Mouse (Mus musculus) mouse trophoblast stem cell (cell line): ENCODE results near the gene Hmga2.

Experiments
- in situ Hi-C, 2 experiments: fragments of 300-500 bp; cut with MseI, MboI; formaldehyde crosslinking; loops; 2 replicates in 1 of 2; 3 replicates in 1 of 2; pipeline ENCODE4 v1.15.1; 2025

Gene Hmga2

GRCm38 (mm10) chr10:120473218-120473617, 3.1 kb downstream of the Hmga2 start:
- in situ Hi-C loops, result loop anchor here in 1 of 2 experiments (10.0 kb wide), 1 partner anchor 168 kb away; no protein-coding TSS in a partner anchor

- in situ Hi-C loops, result loop anchor here in 1 of 2 experiments (10.0 kb wide), 1 partner anchor 168 kb away; no protein-coding TSS in a partner anchor
Measured at GRCm38 (mm10) chr10:120472606-120473005, 3.7 kb downstream of the Hmga2 start.

DNA sequence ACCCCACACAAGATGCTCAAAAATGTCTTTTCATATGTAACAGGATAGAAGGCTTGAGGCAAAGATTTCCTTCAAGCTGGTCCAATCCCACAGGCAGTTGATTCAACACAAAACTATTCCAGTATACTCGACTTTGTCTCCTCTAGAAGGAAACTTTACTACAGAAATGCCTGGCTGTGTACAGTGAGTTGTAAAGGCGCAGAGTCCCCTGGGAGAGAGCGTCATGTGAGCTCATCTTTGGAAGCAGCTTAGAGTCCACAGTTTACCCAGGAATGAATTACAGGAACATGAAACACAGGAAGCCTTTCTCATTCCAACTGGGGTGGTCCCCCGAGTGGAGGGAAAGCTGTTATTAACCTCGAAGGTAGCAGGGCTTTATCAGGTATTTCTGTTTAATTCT, 11.1 kb downstream of the Hmga2 start:
- in situ Hi-C loops, result no loop called here

- in situ Hi-C loops, result no loop called here
Measured at GRCm38 (mm10) chr10:120461769-120462168, 14.5 kb downstream of the Hmga2 start.

DNA sequence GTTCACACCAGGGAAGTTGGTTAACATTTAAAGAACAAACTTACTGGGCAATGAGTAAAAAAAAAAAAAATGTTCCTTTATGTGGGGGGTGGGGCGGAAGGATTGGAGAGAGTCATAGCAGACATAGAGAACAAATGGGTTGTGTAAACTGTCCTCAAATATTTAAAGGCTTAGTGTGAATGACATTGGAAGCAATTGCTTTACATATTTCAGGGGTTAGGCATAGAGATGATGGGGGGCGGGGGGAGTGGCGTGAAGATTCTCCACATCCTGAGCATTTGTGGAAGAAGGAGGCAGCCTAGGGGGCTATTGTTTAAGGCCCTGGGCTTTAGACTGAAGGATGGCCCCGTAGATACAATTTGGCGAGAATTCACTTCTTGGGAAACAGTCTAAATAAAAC, 15.0 kb downstream of the Hmga2 start:
- in situ Hi-C loops, result no loop called here

GRCm38 (mm10) chr10:120458866-120459265, 17.4 kb downstream of the Hmga2 start:
- in situ Hi-C loops, result no loop called here

GRCm38 (mm10) chr10:120449661-120450284, 26.5 kb downstream of the Hmga2 start:
- in situ Hi-C loops, result no loop called here

DNA sequence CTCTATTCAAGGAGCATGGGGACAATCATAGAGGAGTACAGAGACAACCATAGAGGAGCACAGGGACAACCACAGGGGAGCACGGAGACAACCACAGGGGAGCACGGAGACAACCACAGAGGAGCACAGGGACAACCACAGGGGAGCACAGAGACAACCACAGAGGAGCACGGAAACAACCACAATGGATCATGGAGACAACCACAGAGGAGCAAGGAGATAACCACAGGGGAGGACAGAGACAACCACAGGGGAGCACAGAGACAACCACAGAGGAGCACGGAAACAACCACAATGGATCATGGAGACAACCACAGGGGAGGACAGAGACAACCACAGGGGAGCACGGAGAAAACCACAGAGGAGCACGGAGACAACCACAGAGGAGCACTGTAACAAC, 29.5 kb downstream of the Hmga2 start:
- in situ Hi-C loops, result no loop called here

GRCm38 (mm10) chr10:120446206-120446605, 30.1 kb downstream of the Hmga2 start:
- in situ Hi-C loops, result no loop called here

DNA sequence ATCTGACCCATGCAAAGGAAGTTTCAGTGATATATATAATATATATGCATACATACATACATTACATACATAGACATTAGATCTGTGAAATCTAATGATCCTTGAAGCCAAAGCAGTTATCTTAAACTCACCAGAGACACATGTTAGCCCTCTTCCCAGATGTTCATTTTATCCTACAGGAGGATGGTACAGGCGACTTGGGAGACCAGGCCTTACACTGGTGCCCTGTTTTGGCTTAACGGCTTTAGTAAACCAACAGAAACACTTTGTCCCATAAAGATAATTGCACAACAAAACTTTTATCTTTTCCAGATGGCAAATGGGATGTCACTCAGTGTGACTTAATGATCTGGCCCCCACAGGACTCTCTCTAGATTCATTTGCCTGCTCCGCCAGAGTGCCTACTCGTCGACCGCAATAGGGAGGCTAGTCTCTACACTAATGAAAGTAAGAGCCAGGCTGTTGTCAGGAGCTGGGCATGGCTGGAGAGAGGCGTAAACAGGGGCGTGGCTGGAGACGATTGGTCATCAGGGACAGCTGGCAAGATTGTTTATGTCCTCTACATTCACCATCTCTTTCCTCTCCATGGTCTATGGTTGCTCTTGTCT, 31.7 kb downstream of the Hmga2 start:
- in situ Hi-C loops, result no loop called here

GRCm38 (mm10) chr10:120443757-120444311, 32.4 kb downstream of the Hmga2 start:
- in situ Hi-C loops, result no loop called here

GRCm38 (mm10) chr10:120441254-120441653, 35.0 kb downstream of the Hmga2 start:
- in situ Hi-C loops, result no loop called here

DNA sequence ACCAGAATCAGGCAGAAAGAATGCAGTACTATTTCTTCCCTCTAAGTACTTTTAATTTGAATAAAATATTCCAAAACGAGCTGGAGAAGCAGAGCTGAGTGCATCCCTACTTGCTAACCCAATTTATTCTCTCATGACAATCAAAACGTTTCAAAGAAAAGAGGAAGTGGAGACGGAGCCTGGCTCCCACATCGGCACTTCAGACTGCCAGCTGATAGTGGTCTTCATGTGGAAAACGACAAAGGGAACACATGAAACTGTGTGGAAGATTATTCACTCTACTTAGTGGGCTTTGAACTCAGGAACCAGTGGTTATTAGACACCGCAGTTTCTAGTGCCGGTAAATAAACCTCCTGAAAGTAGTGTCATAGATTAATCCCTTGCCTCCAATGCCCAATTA, 41.8 kb downstream of the Hmga2 start:
- in situ Hi-C loops, result no loop called here

DNA sequence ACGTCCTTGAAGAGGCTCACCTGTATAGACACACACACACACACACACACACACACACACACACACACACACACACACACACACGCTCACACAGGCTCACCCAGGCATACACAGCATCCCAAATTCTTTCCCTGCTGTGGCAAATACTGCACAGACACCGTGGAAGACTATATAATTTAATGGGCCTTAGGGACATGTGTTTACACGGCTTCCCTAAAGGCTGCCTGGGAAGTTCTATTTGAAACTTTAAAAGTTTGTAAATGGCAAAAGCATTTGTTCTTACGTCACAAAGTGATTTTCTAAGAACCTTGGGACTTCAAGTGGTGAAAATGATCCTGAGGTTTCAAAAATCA, 42.8 kb downstream of the Hmga2 start:
- in situ Hi-C loops, result no loop called here

GRCm38 (mm10) chr10:120432731-120433462, 43.4 kb downstream of the Hmga2 start:
- in situ Hi-C loops, result no loop called here

DNA sequence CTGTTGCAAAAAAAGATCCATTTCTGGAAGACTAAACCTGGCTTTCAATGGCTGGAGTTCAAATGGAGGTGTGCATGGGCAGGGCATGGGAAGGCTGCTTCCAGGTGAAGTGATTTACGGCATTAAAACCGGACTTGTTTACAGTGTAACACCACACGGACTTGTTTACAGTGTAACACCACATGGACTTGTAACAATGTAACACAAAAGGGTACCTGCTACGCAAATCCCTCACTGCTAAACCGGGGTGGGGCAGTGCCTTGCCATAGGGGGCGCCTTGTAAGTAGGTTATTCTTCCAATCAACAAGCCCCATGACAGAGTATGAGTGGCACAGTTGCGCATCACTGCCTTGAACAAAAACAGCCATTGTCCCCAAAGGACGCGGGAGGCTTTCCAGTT, 44.2 kb downstream of the Hmga2 start:
- in situ Hi-C loops, result no loop called here

- in situ Hi-C loops, result no loop called here
Measured at GRCm38 (mm10) chr10:120431435-120431834, 44.8 kb downstream of the Hmga2 start.

- in situ Hi-C loops, result no loop called here
Measured at GRCm38 (mm10) chr10:120430422-120430821, 45.8 kb downstream of the Hmga2 start.

- in situ Hi-C loops, result no loop called here
Measured at GRCm38 (mm10) chr10:120429758-120430259, 46.5 kb downstream of the Hmga2 start.

GRCm38 (mm10) chr10:120429199-120429551, 47.1 kb downstream of the Hmga2 start:
- in situ Hi-C loops, result no loop called here

DNA sequence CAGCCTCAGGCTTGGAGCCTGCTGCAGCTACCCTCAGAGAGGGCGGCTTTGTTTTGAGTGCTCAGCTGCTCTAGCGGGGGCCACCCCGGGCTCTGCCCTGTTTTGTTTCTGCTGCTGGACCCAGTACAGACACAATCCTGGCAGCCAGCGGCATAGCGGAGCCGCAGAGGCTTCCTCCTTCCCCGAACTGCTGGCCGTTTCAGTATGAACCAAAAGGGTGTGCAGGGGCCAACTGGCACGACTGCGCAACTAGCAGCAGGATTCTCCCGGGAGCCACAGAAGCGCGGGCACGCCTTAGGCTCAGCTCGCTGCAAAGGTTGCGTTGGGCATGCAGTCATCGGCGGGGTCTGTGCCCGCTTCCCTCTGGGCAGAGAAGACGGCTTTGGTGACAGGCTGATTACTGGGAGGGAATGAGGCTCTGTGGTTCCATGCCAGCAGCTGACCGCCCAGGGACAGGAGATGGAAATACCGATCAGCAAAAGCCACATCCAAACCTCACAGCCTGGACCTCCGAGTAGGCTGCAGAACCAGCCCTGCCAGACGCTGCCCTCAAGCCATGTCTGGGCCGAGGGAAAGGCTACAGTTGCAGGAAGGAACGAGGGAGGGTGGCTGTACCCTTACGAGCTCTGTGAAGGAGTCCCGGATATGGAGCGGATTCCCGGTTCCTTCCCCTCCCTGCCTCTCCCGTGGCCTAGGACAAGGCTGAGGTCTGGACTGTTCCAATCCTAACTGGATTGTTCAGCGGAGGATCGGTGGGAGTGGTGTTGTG, 47.7 kb downstream of the Hmga2 start:
- in situ Hi-C loops, result no loop called here
